Mouse (Mus musculus) lung, postnatal 0 days (tissue): ENCODE measurements at regions not wholly inside any gene's neighbourhood (a gene's known extent, or its start where the extent isn't known, plus 50 kb on each side); places are given as distances from the start of the nearest gene placed in this dataset.

Source experiments
- CTCF ChIP-seq: IDR thresholded peaks from 2 replicates; pipeline ENCODE4 v1.5.1; 2016; ENCODE audit warnings: antibody characterized with exemption, mild to moderate bottlenecking
- EP300 ChIP-seq: IDR thresholded peaks from 2 replicates; pipeline ENCODE4 v1.6.1; 2016; ENCODE audit warnings: antibody characterized with exemption, mild to moderate bottlenecking, control low read depth

- TF ChIP-seq CTCF (no peak), EP300 (no peak)
These were observed 594.7 kb upstream of the Mef2c start for GRCm38 (mm10) chr13:82909151-82909550.
